ENCODE assay signal across 9 mouse cellular contexts in genomic region chr17:48543301-48543765, GRCm38 (mm10).
DNase-seq lines count a peak whose midpoint lies in the region; ATAC-seq and TF ChIP-seq lines count a peak whose summit lies in the region.
"Had no signal": no experiment of that assay in that cellular context is flagged by ENCODE, and none has a peak within 500 bp of the region (broad histone marks: within the 10 kb centered on the region; RNA-seq: fewer than 3 reads in every experiment).

No protein-coding gene starts in this region.

- peak overlapping the region; percentile 58 for H3K4me3 ChIP-seq in gastrocnemius, adult 2 months
- peak overlapping the region; percentile 40 for H3K4me3 ChIP-seq in olfactory bulb, adult 2 months (ENCODE audit: insufficient read depth, low read depth, low read length)

- WGBS in olfactory bulb, adult 2 months, result 20% methylated on average over 15 of the region's 15 CpGs

- peaks cover 33% of the 10 kb centered on the region for H3K4me1 ChIP-seq in olfactory bulb, adult 2 months (ENCODE audit: control insufficient read depth, insufficient read depth, low read length)

- peak; percentile 86 for ATAC-seq in frontal cortex, adult (ENCODE audit: low TSS enrichment)

- intact Hi-C loops in gastrocnemius, adult 2 months (cut with DNase I), result no loop called here
- intact Hi-C loops in gastrocnemius, postnatal 14 days (cut with DNase I; ENCODE audit: low total_unique reads), result no loop called here

- TF ChIP-seq POLR2A in olfactory bulb, adult 2 months (IDR thresholded peaks at IDR 0.05; ENCODE audit: insufficient read depth, low read depth, low read length), result no peak

- DNase-seq in gastrocnemius, adult 2 months, result no peak
- DNase-seq in gastrocnemius, postnatal 14 days, result no peak
- DNase-seq in layer of hippocampus, adult 9-11 months, result peak; percentile 70
- DNase-seq in retina, embryonic 14.5 days (ENCODE audit: low spot score), result no peak
- DNase-seq in thymus, postnatal 36 days, result no peak
- DNase-seq in B cell, adult 2 months, result no peak

- no peak for TF ChIP-seq CTCF in gastrocnemius, adult 2 months (IDR thresholded peaks at IDR 0.05)
- TF ChIP-seq CTCF in olfactory bulb, adult 2 months (IDR thresholded peaks at IDR 0.05; ENCODE audit: insufficient read depth, low read depth, low read length), result no peak

- H3K27ac ChIP-seq in gastrocnemius, adult 2 months, result no peak overlapping the region
- H3K27ac ChIP-seq in olfactory bulb, adult 2 months (ENCODE audit: insufficient read depth, low read depth, low read length), result peak overlapping the region; percentile 70
- H3K27ac ChIP-seq: liver, embryonic 14.5 days had no signal
